Mouse (Mus musculus) thymus, postnatal 0 days (tissue): Measurements from ENCODE around the gene Lrwd1. TPM values are rescaled to one million over a fixed set of nuclear protein-coding genes. Genes with fewer than 3 reads are reported as not detected.
"Not testable (repeated sequence)": the region's sequence is repeated elsewhere in the genome, so short reads cannot be mapped to it uniquely, and the experiment has no call there.

Experiments used
- DNase-seq: peaks from one replicate; pipeline ENCODE4 v3.0.0-alpha.2; 2015; ENCODE audit warnings: low spot score
- polyA plus RNA-seq: library from polyadenylated mRNA; unstranded; fragments of >200 nt; fragmentation: Nextera tagmentation; extraction: Ambion mirVana; gene quantifications from 2 replicates; pipeline ENCODE4 v1.2.1, GENCODE M21; 2015

Gene Lrwd1
- polyA plus RNA-seq, 1 experiment from 2014 or later, result 66.5 TPM

DNA sequence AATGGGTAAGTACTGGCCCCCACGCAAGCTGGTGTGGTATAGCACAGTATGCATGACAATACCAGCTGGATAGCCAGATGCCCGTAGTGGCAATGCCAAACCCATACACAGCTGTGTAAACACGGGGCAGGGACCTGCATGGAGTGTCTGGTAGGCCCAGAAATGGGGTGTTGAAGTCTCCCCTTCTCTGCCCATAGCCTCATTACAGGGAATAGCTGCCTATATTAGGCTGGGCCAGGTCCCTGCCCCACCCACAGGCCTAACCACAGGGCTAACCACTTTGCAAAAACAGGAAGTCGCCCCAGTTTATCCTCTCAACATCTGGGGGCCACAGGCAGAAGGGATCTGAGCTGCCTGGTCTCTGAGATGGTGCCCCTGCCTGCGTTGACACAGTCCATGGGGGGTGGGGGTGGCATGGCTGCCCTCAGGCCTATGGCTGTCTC lies 13.3 kb upstream of the Lrwd1 start:
- DNase-seq, result peak; percentile 63

GRCm38 (mm10) chr5:136147704-136148103 lies 11.8 kb upstream of the Lrwd1 start:
- no peak for DNase-seq

GRCm38 (mm10) chr5:136146936-136147335 lies 11.1 kb upstream of the Lrwd1 start:
- peak; percentile 71 for DNase-seq

GRCm38 (mm10) chr5:136144606-136145430 lies 8.9 kb upstream of the Lrwd1 start:
- DNase-seq, result no peak

DNA sequence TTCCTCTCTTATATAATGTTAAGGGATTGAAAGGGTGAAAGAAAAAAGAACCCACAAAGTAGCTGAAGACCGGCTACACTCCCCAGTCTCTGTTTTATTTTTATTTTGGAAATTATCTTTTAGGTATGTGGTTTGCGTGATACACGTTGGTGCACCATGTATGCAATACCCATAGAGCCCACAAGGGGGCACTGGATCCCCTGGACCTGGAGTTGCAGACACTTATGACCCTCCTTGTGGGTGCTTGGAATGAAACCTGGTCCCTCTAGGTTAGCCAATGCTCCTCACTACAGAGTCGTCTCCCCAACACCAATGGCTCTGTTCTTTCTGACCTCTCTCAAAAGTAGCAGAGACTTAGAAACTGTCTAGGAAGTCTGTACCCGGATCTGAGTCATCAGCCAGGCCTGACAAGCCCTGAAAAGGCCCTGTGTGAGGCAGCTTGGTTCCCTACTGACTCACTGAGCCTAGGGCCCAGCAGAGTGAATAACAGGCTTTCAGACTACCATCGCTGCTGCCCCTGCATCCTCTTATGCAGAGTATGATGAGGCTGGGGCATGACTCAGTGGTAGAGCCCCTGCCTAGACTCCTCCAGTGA lies 7.4 kb upstream of the Lrwd1 start:
- DNase-seq, result no peak

DNA sequence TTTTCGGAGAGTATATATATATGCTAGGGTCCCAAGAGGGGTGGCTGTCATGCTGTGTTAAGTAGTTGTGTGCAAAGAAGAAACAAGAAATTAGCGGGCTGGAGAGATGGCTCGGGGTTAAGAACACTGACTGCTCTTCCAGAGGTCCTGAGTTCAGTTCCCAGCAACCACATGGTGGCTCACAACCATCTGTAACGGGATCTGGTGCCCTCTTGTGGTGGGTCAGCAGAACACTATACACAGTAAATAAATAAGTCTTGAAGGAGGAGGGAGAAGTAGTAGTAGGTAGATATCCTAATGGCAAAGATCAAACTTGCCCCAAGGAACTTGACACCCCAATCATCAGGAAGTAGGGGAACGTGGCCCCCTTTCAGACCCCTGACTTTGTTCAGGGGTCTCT lies 6.9 kb upstream of the Lrwd1 start:
- DNase-seq, result no peak

DNA sequence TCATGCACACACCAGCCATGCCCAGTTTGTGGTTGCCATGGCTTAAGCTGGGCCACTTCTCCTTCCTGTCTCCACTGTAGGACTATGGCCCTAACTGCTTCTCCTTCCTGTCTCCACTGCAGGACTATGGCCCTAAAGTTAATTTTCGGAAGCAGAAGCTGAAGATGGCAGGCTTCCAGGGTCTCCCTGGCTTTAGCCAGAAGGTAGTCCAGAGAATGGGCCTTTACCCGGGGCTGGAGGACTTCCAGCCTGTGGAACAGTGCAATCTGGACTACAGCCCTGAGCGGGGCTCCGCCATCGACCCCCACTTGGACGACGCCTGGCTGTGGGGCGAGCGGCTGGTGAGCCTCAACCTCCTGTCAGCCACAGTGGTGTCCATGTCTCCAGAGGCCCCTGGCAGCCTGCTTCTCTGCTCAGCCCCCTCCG lies 4.2 kb upstream of the Lrwd1 start:
- no peak for DNase-seq

GRCm38 (mm10) chr5:136139393-136139792 lies 3.5 kb upstream of the Lrwd1 start:
- DNase-seq, result no peak

GRCm38 (mm10) chr5:136137658-136138274 lies 1.9 kb upstream of the Lrwd1 start:
- peak; percentile 79 for DNase-seq

- no peak for DNase-seq
These were observed 567 bp upstream of the Lrwd1 start for GRCm38 (mm10) chr5:136136292-136136990.

- DNase-seq, result no peak
These were observed 13.7 kb downstream of the Lrwd1 start for GRCm38 (mm10) chr5:136122165-136122564.

GRCm38 (mm10) chr5:136116784-136117112 lies 19.1 kb downstream of the Lrwd1 start:
- no peak for DNase-seq

GRCm38 (mm10) chr5:136115891-136116783 lies 19.7 kb downstream of the Lrwd1 start, which contains the start of gene Polr2j:
Polr2j (plus strand) TSS chr5:136116631.
- peak; percentile 98 for DNase-seq

DNA sequence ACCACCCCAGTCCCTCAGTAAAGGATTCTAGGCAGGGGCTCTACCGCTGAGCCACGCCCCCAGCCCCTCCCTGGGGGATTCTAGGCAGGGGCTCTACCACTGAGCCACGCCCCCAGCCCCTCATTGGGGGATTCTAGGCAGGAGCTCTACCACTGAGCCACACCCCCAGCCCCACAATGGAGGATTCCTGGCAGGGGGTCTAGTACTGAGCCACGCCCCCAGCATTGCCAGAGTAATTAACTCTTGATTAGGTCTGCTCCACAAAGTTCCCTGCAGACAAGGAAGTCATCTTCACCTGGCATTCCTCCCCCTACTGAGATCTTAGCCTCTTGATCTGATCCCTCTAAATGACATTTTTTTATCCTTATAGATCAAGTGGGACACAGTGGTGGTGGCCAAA lies 22.3 kb downstream of the Lrwd1 start:
- not testable (repeated sequence) for DNase-seq

DNA sequence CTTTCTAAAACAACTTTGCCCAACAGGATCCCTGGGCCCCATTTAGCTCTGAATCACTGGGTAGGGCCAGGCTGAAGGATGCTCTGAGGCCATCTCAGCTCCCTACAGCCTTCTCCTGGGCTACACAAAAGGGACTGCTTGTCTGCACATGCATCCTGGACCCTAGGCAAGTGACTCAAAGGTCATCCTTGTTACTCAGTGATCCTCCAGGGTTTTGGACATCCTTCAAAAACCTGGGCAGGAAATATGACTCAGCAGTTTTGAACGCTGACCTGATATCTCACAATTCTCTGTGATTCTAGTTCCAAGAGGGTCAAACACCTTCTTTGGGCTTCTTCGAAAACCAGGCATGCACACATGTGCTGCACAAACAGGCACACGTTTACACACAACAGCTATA lies 26.8 kb downstream of the Lrwd1 start:
- DNase-seq, result no peak

DNA sequence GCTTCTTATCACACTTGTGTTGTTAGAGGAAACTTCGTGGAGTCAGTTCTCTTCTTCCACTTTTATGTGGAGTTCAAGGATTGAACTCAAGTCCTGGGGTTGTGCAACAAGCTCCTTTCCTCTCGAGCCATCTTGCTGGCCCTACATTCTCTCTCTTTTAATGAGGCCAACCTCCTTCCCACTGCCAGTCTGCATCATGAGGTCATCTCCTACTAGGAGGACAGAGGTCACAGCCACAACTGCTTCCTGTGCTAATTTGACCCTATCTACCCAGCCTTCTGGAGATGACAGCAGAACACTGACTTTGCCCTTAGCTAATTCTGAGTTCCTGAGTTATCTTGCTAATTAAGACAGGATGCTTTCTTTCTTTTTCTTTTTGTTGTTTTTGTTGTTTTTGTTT lies 27.4 kb downstream of the Lrwd1 start:
- no peak for DNase-seq

- peak; percentile 38 for DNase-seq
These were observed 31.4 kb downstream of the Lrwd1 start for GRCm38 (mm10) chr5:136104511-136104910.

DNA sequence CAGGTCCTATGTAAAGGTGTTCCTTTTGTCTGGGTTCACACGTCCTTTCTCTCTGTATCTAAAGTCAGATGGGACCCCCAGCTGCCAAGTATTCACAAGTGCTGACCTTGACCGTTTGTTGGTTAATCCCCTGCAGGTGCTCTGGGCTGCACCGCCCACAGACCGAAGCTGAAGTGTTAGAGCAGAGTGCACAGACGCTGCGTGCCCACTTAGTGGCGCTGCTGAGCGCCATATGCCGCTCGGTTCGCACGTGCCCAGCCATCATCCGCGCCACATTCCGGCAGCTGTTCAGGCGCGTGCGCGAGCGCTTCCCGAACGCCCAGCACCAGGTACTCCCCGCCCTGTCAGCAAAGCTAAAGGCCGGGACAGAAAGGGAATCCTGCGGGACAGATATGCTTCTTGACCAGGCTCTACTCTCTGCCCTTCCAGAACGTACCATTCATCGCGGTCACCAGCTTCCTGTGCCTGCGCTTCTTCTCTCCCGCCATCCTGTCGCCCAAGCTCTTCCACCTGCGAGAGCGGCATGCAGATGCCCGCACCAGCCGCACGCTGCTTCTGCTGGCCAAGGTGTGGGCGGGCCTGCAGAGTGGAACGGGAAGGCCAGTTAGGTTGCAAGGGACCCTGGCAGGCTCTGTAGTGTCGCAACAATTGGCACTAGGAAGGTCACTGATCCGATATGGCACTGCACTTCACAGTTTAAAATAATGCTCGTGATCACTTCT lies 33.6 kb downstream of the Lrwd1 start:
- peak; percentile 89 for DNase-seq

GRCm38 (mm10) chr5:136098536-136098935 lies 37.3 kb downstream of the Lrwd1 start:
- no peak for DNase-seq

DNA sequence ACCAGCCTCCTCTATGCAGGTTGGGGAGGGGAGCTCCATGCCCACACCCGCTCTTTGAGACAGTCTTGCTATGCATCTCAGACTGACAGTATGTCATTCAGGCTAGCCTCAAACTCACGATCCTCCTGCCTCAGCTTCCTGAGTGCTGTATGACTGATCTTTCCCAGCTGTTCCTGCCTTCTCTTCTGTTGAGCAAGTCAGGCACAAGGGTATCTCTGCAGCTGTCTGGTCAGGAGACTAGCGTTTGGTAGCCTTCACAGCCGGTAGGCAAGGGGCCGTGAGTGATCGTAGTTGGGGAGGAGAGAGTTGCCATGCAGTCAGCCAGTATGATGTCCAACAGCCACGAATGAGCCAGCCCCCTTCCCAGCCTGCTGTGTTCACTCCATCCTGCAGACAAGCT lies 40.8 kb downstream of the Lrwd1 start:
- DNase-seq, result no peak
